Mouse (Mus musculus) liver, postnatal 0 days (tissue): ENCODE measurements at regions not wholly inside any gene's neighbourhood (a gene's known extent, or its start where the extent isn't known, plus 50 kb on each side); places are given as distances from the start of the nearest gene placed in this dataset.
"Not testable (repeated sequence)": the region's sequence is repeated elsewhere in the genome, so short reads cannot be mapped to it uniquely, and the experiment has no call there.

ENCODE experiments used
- ATAC-seq: fragments of 200-750 bp; cut with Nextera tagmentation; 2 replicates; pipeline ENCODE4 v1.8.0; 2017; ENCODE audit warnings: mild to moderate bottlenecking, moderate library complexity
- DNase-seq: peaks from one replicate; pipeline ENCODE4 v3.0.0-alpha.2; 2016
- H3K27ac ChIP-seq: fragments of 300-500 bp; sonication (generic); 2 replicates; pipeline ENCODE4 v1.5.1; 2014; ENCODE audit warnings: antibody characterized with exemption, moderate library complexity, mild to moderate bottlenecking, low read depth
- H3K27me3 ChIP-seq: fragments of 300-500 bp; sonication (generic); 2 replicates; pipeline ENCODE4 v1.6.1; 2014; ENCODE audit warnings: low read length, control low read depth, mixed read lengths; ENCODE audit not compliant: insufficient read depth
- H3K36me3 ChIP-seq: fragments of 300-500 bp; sonication (generic); replicated peaks from 2 replicates; pipeline ENCODE4 v1.6.1; 2014; ENCODE audit warnings: mild to moderate bottlenecking, control low read depth, low read length, moderate library complexity, mixed read lengths; ENCODE audit not compliant: insufficient read depth
- H3K4me1 ChIP-seq: fragments of 300-500 bp; sonication (generic); 2 replicates; pipeline ENCODE4 v1.6.1; 2014; ENCODE audit warnings: antibody characterized with exemption, mild to moderate bottlenecking, control low read depth; ENCODE audit not compliant: insufficient read depth
- H3K4me2 ChIP-seq: fragments of 300-500 bp; sonication (generic); 2 replicates; pipeline ENCODE4 v1.6.1; 2014; ENCODE audit warnings: low read depth, mild to moderate bottlenecking, low read length, moderate library complexity, mixed read lengths
- H3K4me3 ChIP-seq: fragments of 300-500 bp; sonication (generic); 2 replicates; pipeline ENCODE4 v1.5.1; 2014; ENCODE audit warnings: low read depth, low read length
- H3K9ac ChIP-seq: fragments of 300-500 bp; sonication (generic); replicated peaks from 2 replicates; pipeline ENCODE4 v1.6.1; 2014; ENCODE audit warnings: mild to moderate bottlenecking, moderate library complexity
- H3K9me3 ChIP-seq: fragments of 300-500 bp; sonication (generic); 2 replicates; pipeline ENCODE4 v1.6.1; 2016; ENCODE audit warnings: mild to moderate bottlenecking, control low read depth, low read length, mixed read lengths
- CTCF ChIP-seq: sonication (generic); IDR thresholded peaks from 2 replicates; pipeline ENCODE4 v1.5.1; 2016; ENCODE audit warnings: antibody characterized with exemption, low read depth
- EP300 ChIP-seq: IDR thresholded peaks from 2 replicates; pipeline ENCODE4 v1.6.1; 2016; ENCODE audit warnings: antibody characterized with exemption, low read depth, mild to moderate bottlenecking
- WGBS: fragments of 180-500 bp; shearing (Covaris S2); extraction: QIAGEN DNeasy Blood & Tissue Kit; methylation state at CpG from one replicate; pipeline ENCODE4 v1.1.7; 2014; ENCODE audit not compliant: insufficient replicate concordance; 5-methylcytosine and 5-hydroxymethylcytosine counted together

- Histone ChIP-seq H3K27me3 (no peaks in the 10 kb centered on the region), H3K4me1 (no peaks in the 10 kb centered on the region), H3K36me3 (no peaks in the 10 kb centered on the region), H3K4me2 (no peak overlapping the region), H3K4me3 (no peak overlapping the region), H3K27ac (no peak overlapping the region), H3K9ac (no peak overlapping the region), H3K9me3 (no peaks in the 10 kb centered on the region)
- no peak for DNase-seq
- WGBS: 11% methylated on average over 2 of the region's 2 CpGs
- ATAC-seq: no peak
- no peak for TF ChIP-seq EP300
- no peak for TF ChIP-seq CTCF
Measured at GRCm38 (mm10) chr4:131438883-131439282, 399.2 kb downstream of the Ptpru start.

- ATAC-seq (no peak), DNase-seq (no peak)
- Histone ChIP-seq H3K36me3 (no peaks in the 10 kb centered on the region), H3K4me3 (no peak overlapping the region), H3K9ac (no peak overlapping the region), H3K27ac (no peak overlapping the region), H3K27me3 (no peaks in the 10 kb centered on the region), H3K9me3 (no peaks in the 10 kb centered on the region), H3K4me2 (no peak overlapping the region), H3K4me1 (no peaks in the 10 kb centered on the region)
- TF ChIP-seq CTCF (no peak), EP300 (no peak)
- WGBS: 73% methylated on average over 3 of the region's 3 CpGs
Measured at GRCm38 (mm10) chr4:131440845-131441244, 397.2 kb downstream of the Ptpru start.

DNA sequence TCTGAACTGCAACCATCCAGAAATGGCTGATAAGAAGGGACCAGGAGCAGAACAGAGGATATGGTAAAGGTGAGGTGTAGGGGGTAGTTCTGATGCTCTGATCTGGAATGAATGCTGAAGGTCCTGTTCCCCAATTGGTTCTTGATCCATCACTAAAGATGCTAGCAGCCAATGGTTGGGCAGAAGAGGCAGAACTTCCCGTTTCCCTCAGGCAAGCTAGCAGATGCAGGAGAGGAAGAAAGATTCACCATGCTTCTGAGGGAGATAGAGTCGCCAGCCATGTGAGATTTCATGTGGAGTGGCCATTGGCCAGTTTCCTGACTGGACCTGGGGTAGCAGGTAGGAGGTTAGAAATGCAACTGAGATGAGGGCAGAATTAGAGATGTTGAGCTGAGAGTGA is 394.6 kb downstream of the Ptpru start:
- Histone ChIP-seq H3K4me1 (no peaks in the 10 kb centered on the region), H3K4me3 (no peak overlapping the region), H3K9ac (no peak overlapping the region), H3K27me3 (no peaks in the 10 kb centered on the region), H3K9me3 (no peaks in the 10 kb centered on the region), H3K36me3 (no peaks in the 10 kb centered on the region), H3K27ac (no peak overlapping the region), H3K4me2 (no peak overlapping the region)
- ATAC-seq (no peak), DNase-seq (no peak)
- TF ChIP-seq EP300: no peak
- TF ChIP-seq CTCF: no peak
- 62% methylated on average over 2 of the region's 2 CpGs for WGBS

GRCm38 (mm10) chr4:131450296-131450695 is 387.8 kb downstream of the Ptpru start:
- H3K36me3 ChIP-seq, H3K9me3 ChIP-seq, H3K4me3 ChIP-seq, DNase-seq, H3K27me3 ChIP-seq, H3K27ac ChIP-seq, H3K9ac ChIP-seq, H3K4me2 ChIP-seq, H3K4me1 ChIP-seq, ATAC-seq: not testable (repeated sequence)
- 73% methylated on average over 1 of the region's 1 CpGs for WGBS

DNA sequence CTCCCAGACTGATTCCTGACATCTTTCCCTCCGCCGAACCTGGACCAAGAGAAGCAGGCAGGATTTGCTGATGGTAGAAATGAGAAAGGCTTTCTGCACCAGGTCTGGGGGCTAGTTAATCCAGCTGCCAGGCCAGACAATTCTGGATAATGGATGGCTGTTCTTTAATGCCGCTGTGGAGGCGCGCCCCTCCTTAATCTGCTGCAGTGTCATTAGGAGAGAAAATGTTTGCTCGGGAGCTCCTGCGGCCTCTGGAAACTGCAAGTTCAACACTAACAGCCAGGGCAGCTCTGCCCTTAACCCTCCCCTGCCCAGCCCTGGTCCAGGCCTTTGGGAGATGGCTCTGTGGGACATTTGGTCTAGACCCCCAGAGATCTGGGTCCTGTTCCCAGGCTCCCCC is 380.5 kb downstream of the Ptpru start:
- Histone ChIP-seq H3K27me3 (no peaks in the 10 kb centered on the region), H3K4me1 (no peaks in the 10 kb centered on the region), H3K4me2 (no peak overlapping the region), H3K9me3 (no peaks in the 10 kb centered on the region), H3K4me3 (no peak overlapping the region), H3K36me3 (no peaks in the 10 kb centered on the region), H3K9ac (no peak overlapping the region), H3K27ac (no peak overlapping the region)
- DNase-seq (no peak), ATAC-seq (no peak)
- WGBS: 63% methylated on average over 7 of the region's 7 CpGs
- TF ChIP-seq CTCF (no peak), EP300 (no peak)

- 60% methylated on average over 5 of the region's 5 CpGs for WGBS
- no peak for ATAC-seq
- no peak overlapping the region for H3K27ac ChIP-seq
- no peak overlapping the region for H3K4me2 ChIP-seq
- no peak overlapping the region for H3K4me3 ChIP-seq
- H3K36me3 ChIP-seq: no peaks in the 10 kb centered on the region
- no peak for TF ChIP-seq EP300
- TF ChIP-seq CTCF: no peak
- H3K27me3 ChIP-seq: no peaks in the 10 kb centered on the region
- H3K9me3 ChIP-seq: no peaks in the 10 kb centered on the region
- no peak overlapping the region for H3K9ac ChIP-seq
- no peak for DNase-seq
- no peaks in the 10 kb centered on the region for H3K4me1 ChIP-seq
Measured at GRCm38 (mm10) chr4:131459746-131460145, 378.3 kb downstream of the Ptpru start.

GRCm38 (mm10) chr4:131461312-131461711 is 376.8 kb downstream of the Ptpru start:
- Histone ChIP-seq H3K9ac (no peak overlapping the region), H3K4me1 (no peaks in the 10 kb centered on the region), H3K27me3 (no peaks in the 10 kb centered on the region), H3K4me2 (no peak overlapping the region), H3K36me3 (no peaks in the 10 kb centered on the region), H3K9me3 (no peaks in the 10 kb centered on the region; the same call in 1 of the 2 replicates), H3K4me3 (no peak overlapping the region), H3K27ac (no peak overlapping the region)
- no peak for DNase-seq
- TF ChIP-seq CTCF (no peak), EP300 (no peak)
- ATAC-seq: no peak
- WGBS: 52% methylated on average over 4 of the region's 4 CpGs
